ENCODE assay signal across 28 mouse cellular contexts in the genomic region with DNA sequence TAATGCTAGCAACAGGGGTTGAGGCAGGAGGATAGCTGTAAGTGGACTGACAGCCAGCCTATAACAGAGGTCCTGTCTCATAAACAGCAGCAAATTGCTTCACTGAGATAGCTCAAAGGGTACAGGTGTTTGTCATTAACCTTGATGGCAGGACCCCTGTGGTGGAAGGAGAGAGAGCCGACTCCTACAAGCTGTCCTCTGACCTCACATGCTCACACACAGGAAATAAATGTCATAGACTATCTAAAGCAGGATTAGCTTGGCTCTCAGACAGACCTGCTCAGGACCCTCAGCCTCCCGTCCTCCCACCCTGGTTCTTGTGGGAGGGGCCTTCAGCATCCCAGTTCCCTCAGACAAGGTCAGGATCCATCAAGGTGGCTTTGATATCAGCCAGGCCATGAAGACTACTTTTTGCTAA. TPM values are rescaled to one million over a fixed set of nuclear protein-coding genes. Genes with fewer than 3 reads are reported as not detected.
"Had no signal": no experiment of that assay in that cellular context is flagged by ENCODE, and none has a peak within 500 bp of the region (broad histone marks: within the 10 kb centered on the region; RNA-seq: fewer than 3 reads in every experiment).

No protein-coding gene starts in this region.

- H3K4me1 ChIP-seq: limb, embryonic 12.5 days; limb, embryonic 15.5 days; midbrain, embryonic 12.5 days; midbrain, embryonic 15.5 days; neural tube, embryonic 12.5 days; neural tube, embryonic 15.5 days; stomach, embryonic 15.5 days had no signal

- DNase-seq: kidney, postnatal 14 days; kidney, postnatal 4 days; left cerebral cortex, postnatal 4 days; liver, postnatal 0 days; lung, embryonic 14.5 days; right cerebral cortex, postnatal 25 days; spleen, adult 18-20 months; thymus, adult 18-20 months; thymus, postnatal 36 days had no signal

- H3K27ac ChIP-seq: limb, embryonic 12.5 days; limb, embryonic 15.5 days; liver, embryonic 14.5 days; macrophage; midbrain, embryonic 12.5 days; midbrain, embryonic 15.5 days; neural tube, embryonic 12.5 days; neural tube, embryonic 15.5 days; stomach, embryonic 15.5 days had no signal

- H3K9ac ChIP-seq: limb, embryonic 12.5 days; limb, embryonic 15.5 days; liver, embryonic 14.5 days; liver, postnatal 0 days; lung, embryonic 14.5 days; midbrain, embryonic 12.5 days; midbrain, embryonic 15.5 days; neural tube, embryonic 12.5 days; neural tube, embryonic 15.5 days; stomach, embryonic 15.5 days had no signal

- H3K9me3 ChIP-seq: limb, embryonic 12.5 days; limb, embryonic 15.5 days; midbrain, embryonic 12.5 days; midbrain, embryonic 15.5 days; neural tube, embryonic 12.5 days; neural tube, embryonic 15.5 days; stomach, embryonic 15.5 days had no signal

- H3K36me3 ChIP-seq: limb, embryonic 12.5 days; limb, embryonic 15.5 days; midbrain, embryonic 12.5 days; midbrain, embryonic 15.5 days; neural tube, embryonic 12.5 days; neural tube, embryonic 15.5 days; stomach, embryonic 15.5 days had no signal

- H3K4me2 ChIP-seq: limb, embryonic 12.5 days; limb, embryonic 15.5 days; liver, embryonic 11.5 days; lung, embryonic 14.5 days; midbrain, embryonic 12.5 days; midbrain, embryonic 15.5 days; neural tube, embryonic 12.5 days; neural tube, embryonic 15.5 days; stomach, embryonic 15.5 days had no signal

- H3K4me3 ChIP-seq: limb, embryonic 12.5 days; limb, embryonic 15.5 days; midbrain, embryonic 12.5 days; midbrain, embryonic 15.5 days; neural tube, embryonic 12.5 days; neural tube, embryonic 15.5 days; stomach, embryonic 15.5 days had no signal

- ATAC-seq: liver, postnatal 0 days; lung, postnatal 0 days; midbrain, embryonic 15.5 days had no signal

- H3K27me3 ChIP-seq: limb, embryonic 12.5 days; limb, embryonic 15.5 days; midbrain, embryonic 12.5 days; midbrain, embryonic 15.5 days; neural tube, embryonic 12.5 days; neural tube, embryonic 15.5 days; stomach, embryonic 15.5 days had no signal

RNA-seq across cellular contexts. Expression of a gene that starts 4.8 kb away (rescaled TPM):
- total RNA-seq: layer of hippocampus, adult 18-20 months; layer of hippocampus, postnatal 14 days; left cerebral cortex, postnatal 14 days; left cerebral cortex, postnatal 4 days had no signal
- polyA plus RNA-seq: lung, embryonic 14.5 days; testis, adult 2 months had no signal

RNA-seq across cellular contexts. Expression of a gene that starts 22.1 kb away (rescaled TPM):
- total RNA-seq: layer of hippocampus, adult 18-20 months; layer of hippocampus, postnatal 14 days; left cerebral cortex, adult 8-10 months; left cerebral cortex, postnatal 14 days; left cerebral cortex, postnatal 4 days; megakaryocyte, adult 5-6 weeks had no signal
- polyA plus RNA-seq: kidney, embryonic 16.5 days; limb, embryonic 12.5 days; limb, embryonic 15.5 days; liver, embryonic 11.5 days; liver, embryonic 14.5 days; liver, postnatal 0 days; lung, embryonic 14.5 days; lung, postnatal 0 days; macrophage; midbrain, embryonic 12.5 days; neural tube, embryonic 12.5 days; neural tube, embryonic 15.5 days; stomach, embryonic 15.5 days; testis, adult 2 months; urinary bladder, adult 2 months had no signal

RNA-seq across cellular contexts. Expression of a gene that starts 31.0 kb away (rescaled TPM):
- total RNA-seq: layer of hippocampus, adult 18-20 months; layer of hippocampus, postnatal 14 days; left cerebral cortex, adult 8-10 months; left cerebral cortex, postnatal 14 days; left cerebral cortex, postnatal 4 days; megakaryocyte, adult 5-6 weeks had no signal
- polyA plus RNA-seq: kidney, embryonic 16.5 days; limb, embryonic 12.5 days; limb, embryonic 15.5 days; liver, embryonic 11.5 days; liver, embryonic 14.5 days; liver, postnatal 0 days; lung, embryonic 14.5 days; lung, postnatal 0 days; macrophage; midbrain, embryonic 12.5 days; midbrain, embryonic 15.5 days; neural tube, embryonic 12.5 days; neural tube, embryonic 15.5 days; stomach, embryonic 15.5 days; testis, adult 2 months; urinary bladder, adult 2 months had no signal

RNA-seq across cellular contexts. Expression of a gene that starts 45.1 kb away (rescaled TPM):
- total RNA-seq: layer of hippocampus, adult 18-20 months; layer of hippocampus, postnatal 14 days; left cerebral cortex, adult 8-10 months; left cerebral cortex, postnatal 14 days; left cerebral cortex, postnatal 4 days; megakaryocyte, adult 5-6 weeks had no signal
- polyA plus RNA-seq: limb, embryonic 12.5 days; liver, embryonic 11.5 days; liver, embryonic 14.5 days; liver, postnatal 0 days; lung, embryonic 14.5 days; lung, postnatal 0 days; macrophage; midbrain, embryonic 12.5 days; midbrain, embryonic 15.5 days; neural tube, embryonic 12.5 days; neural tube, embryonic 15.5 days; stomach, embryonic 15.5 days; testis, adult 2 months had no signal
